Mouse (Mus musculus): Measurements from ENCODE around the gene Diexf. TPM values are rescaled to one million over a fixed set of nuclear protein-coding genes. Genes with fewer than 3 reads are reported as not detected.
A peak's percentile ranks its signal among the peaks of the same experiment; 100 is the strongest.

The Diexf gene
- polyA plus RNA-seq, 1 experiment from 2014 or later: 10.2 TPM

DNA sequence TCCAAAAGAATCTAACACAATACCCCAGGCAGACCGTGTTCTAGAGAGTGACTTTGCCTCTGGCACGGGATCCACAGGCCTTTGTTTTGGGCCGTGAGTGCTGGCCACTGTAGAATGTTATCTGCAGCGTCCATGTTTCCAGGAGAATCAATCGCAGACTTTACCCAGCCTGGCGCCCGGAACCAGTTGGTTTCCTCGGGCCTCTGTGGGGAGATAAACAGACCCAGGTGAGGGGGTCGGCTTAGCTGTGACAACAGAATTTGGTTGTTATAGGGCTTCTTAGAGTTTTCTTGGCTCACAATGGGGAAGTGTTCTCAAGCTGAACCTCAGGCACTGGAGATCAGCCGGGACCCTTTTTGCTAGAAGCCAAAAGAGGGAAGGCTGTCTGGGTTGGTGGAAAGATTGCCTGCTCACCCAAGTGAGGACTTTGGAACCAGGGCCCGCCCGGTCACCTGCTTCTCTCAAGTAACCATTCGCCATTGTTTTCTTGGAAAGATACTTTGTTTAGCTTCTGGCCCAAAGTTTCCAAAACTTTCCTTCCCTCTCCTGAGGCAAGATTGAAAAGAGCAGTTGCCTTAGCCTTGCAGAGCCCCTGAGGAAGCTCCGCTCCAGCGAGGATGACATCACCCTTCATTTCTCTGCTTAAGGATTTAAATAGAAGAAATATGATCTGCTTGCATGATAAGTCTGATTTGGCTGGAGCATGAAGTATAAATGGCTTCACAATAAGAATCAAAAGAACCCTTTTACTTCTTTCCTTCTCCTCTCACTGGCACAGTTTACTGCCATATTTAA lies 26.4 kb upstream of the Diexf start:
- Histone ChIP-seq H3K36me3 (replicated peaks) (no peaks in the 10 kb centered on the region), H3K9me3 (no peaks in the 10 kb centered on the region), H3K27ac (no peak overlapping the region), H3K27me3 (ENCODE audit: poor library complexity, severe bottlenecking) (peaks cover 55% of the 10 kb centered on the region), H3K4me3 (no peak overlapping the region), H3K4me1 (peaks cover 39% of the 10 kb centered on the region)
- WGBS: 77% methylated on average over 15 of the region's 15 CpGs
- no peak for DNase-seq (ENCODE audit: extremely low spot score, low spot score)

DNA sequence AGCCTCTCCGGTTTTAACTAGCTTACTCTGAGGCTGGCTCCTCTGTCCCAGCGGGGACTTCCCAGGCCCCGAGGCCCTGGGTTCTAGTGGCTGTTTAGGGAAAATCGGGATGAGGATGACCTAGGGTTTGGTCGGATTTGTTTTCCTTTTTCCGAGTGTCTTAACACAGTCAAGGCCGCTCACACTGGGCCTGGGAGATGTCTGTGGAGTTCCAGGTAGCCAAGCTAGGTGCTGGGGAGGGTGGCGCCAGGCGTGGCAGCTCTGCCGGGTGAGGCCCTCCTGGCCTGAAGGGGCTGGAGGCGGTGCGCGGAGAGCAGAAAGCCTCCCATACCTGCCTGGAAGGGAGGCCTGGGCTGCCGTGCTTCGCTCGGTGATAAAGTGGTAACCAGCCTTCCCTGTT lies 23.5 kb upstream of the Diexf start:
- H3K4me3 ChIP-seq: peak overlapping the region; percentile 50
- H3K27me3 ChIP-seq (ENCODE audit: poor library complexity, severe bottlenecking): peaks cover 72% of the 10 kb centered on the region
- H3K27ac ChIP-seq: no peak overlapping the region; the same call in 1 of the 2 replicates
- peaks cover 19% of the 10 kb centered on the region for H3K4me1 ChIP-seq
- WGBS: 16% methylated on average over 16 of the region's 16 CpGs
- no peaks in the 10 kb centered on the region for H3K9me3 ChIP-seq
- DNase-seq (ENCODE audit: extremely low spot score, low spot score): no peak
- H3K36me3 ChIP-seq (replicated peaks): no peaks in the 10 kb centered on the region

DNA sequence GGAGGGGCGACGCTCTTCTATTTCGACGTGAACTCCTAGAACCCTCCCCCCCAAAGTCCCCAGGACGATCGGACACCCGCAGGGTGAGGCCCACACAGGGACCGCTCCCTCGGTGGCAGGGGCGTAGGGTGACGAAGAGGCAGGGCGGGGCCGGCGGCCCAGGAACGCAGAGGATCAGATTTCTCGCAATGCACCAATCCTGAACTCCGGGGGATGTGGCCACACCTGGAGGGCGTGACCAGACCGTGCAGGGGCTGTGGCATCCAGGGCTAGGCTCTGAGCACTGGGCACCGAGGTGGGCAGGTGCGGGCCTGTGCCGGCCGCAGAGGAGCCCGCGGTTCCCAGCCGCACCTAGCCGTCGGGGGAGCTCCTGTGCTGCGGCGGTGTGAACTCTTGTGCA lies 22.8 kb upstream of the Diexf start, which contains the start of gene Irf6:
Irf6 (plus strand) TSS at position 240 of the 400 bp plus-strand sequence.
- WGBS: under 1% methylated on average over 30 of the region's 30 CpGs
- peak within 1 kb of the TSS; percentile 20; the same call in 1 of the 2 replicates for H3K27ac ChIP-seq

DNA sequence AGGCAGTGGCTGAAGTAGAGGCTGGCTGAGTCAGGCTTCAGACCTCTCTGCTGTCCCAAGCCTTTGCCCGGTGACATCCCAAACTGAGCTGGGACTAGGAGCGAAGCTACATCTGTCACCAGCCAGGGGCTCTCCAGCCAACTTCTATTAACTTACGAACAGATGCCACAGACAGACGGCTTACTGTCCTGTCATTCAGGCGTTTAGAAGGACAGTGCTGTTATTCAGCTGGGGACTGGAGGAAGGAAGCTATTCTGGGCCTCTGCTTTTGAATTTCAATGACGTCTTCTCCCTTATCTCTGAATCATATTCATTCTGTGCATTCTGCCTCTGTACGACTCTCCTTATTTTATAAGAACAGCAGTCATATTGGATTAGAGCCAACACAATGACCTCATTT lies 21.1 kb upstream of the Diexf start:
- no peak overlapping the region for H3K27ac ChIP-seq
- H3K4me1 ChIP-seq: peaks cover 15% of the 10 kb centered on the region
- H3K27me3 ChIP-seq (ENCODE audit: poor library complexity, severe bottlenecking): peaks cover 65% of the 10 kb centered on the region
- H3K9me3 ChIP-seq: no peaks in the 10 kb centered on the region
- no peak for DNase-seq (ENCODE audit: extremely low spot score, low spot score)
- H3K36me3 ChIP-seq (replicated peaks): no peaks in the 10 kb centered on the region
- 61% methylated on average over 7 of the region's 7 CpGs for WGBS
- H3K4me3 ChIP-seq: no peak overlapping the region

More for the DNA sequence above, 22.8 kb upstream of the Diexf start, which contains the start of gene Irf6:
- Histone ChIP-seq H3K36me3 (replicated peaks) (no peaks in the 10 kb centered on the region), H3K4me1 (peaks cover 19% of the 10 kb centered on the region), H3K4me3 (peak within 1 kb of the TSS; percentile 50), H3K9me3 (no peaks in the 10 kb centered on the region), H3K27me3 (ENCODE audit: poor library complexity, severe bottlenecking) (peaks cover 70% of the 10 kb centered on the region)
- peak; percentile 47 for DNase-seq (ENCODE audit: extremely low spot score, low spot score)

DNA sequence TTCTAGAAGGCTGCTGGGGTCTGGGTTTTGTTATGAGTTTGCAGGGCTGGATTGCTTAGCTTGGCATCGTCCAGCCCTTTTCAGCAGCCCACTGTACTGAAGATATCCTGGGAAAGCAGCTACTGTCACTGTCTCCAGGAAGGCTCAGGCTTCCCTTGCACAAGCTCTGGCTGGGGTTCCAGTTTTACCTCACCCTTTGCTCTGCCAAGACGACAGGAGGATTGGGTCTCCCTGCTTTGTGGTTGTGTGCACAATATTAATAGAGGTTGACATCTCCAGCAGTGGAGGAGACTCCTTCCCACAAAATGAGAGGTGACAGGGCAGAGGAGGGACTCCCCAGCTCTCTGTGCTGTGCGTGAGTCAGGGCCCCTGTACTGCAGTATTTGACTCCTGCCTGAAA lies 19.2 kb upstream of the Diexf start:
- no peak for DNase-seq (ENCODE audit: extremely low spot score, low spot score)
- Histone ChIP-seq H3K9me3 (no peaks in the 10 kb centered on the region), H3K36me3 (replicated peaks) (no peaks in the 10 kb centered on the region), H3K27me3 (ENCODE audit: poor library complexity, severe bottlenecking) (peaks cover 47% of the 10 kb centered on the region), H3K4me3 (no peak overlapping the region), H3K27ac (no peak overlapping the region), H3K4me1 (peaks cover 15% of the 10 kb centered on the region)
- WGBS: 68% methylated on average over 3 of the region's 3 CpGs

DNA sequence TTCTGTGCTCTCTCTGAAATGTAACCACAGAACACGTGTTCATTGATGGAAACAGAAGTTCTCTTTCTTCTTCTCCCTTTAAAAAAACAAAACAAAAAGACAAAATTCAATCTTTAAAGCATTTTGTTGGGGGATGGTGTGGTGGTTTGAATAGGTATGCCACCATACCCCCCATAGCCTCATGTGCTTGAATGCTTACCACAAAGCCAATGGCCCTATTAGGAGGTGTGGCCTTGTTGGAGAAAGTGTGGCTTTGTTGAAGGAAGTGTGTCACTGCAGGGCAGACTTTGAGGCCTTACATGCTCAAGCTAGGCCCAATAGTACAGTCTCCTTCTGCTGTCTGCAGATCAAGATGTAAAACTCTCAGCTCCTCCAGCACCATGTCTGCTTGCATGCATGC lies 16.3 kb upstream of the Diexf start:
- DNase-seq (ENCODE audit: extremely low spot score, low spot score): no peak

DNA sequence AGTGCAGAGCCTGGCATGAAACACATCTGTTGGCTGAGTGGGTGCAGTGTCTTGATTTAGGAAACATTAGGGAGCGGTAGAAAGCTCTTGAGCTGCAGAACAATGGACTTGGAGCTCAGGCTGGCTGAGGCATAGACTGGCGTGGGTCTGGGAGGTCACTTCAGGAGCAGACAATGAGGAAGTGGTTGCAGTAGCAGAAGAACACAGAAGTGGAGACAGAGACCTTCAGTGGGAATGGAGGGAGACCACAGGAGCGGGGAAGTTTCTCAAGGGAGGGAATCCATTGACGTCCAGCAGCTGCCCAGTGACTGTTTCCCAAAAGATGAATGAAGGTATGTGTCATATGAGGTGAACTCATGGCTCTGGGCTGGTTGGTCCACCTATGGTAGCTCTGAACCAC lies 15.0 kb upstream of the Diexf start:
- Histone ChIP-seq H3K4me3 (no peak overlapping the region), H3K4me1 (0 out of 2 replicates have a peak, but pooled peaks cover 6% of the 10 kb centered on the region), H3K36me3 (replicated peaks) (no peaks in the 10 kb centered on the region), H3K9me3 (no peaks in the 10 kb centered on the region), H3K27ac (no peak overlapping the region), H3K27me3 (ENCODE audit: poor library complexity, severe bottlenecking) (0 out of 2 replicates have a peak, but pooled peaks cover 8% of the 10 kb centered on the region)
- WGBS: 84% methylated on average over 4 of the region's 4 CpGs
- no peak for DNase-seq (ENCODE audit: extremely low spot score, low spot score)

More for the DNA sequence above, 16.3 kb upstream of the Diexf start:
- no peaks in the 10 kb centered on the region for H3K4me1 ChIP-seq
- H3K27ac ChIP-seq: no peak overlapping the region
- H3K36me3 ChIP-seq (replicated peaks): no peaks in the 10 kb centered on the region
- WGBS: 86% methylated on average over 1 of the region's 1 CpGs
- no peak overlapping the region for H3K4me3 ChIP-seq
- H3K27me3 ChIP-seq (ENCODE audit: poor library complexity, severe bottlenecking): peaks cover 19% of the 10 kb centered on the region
- no peaks in the 10 kb centered on the region for H3K9me3 ChIP-seq

DNA sequence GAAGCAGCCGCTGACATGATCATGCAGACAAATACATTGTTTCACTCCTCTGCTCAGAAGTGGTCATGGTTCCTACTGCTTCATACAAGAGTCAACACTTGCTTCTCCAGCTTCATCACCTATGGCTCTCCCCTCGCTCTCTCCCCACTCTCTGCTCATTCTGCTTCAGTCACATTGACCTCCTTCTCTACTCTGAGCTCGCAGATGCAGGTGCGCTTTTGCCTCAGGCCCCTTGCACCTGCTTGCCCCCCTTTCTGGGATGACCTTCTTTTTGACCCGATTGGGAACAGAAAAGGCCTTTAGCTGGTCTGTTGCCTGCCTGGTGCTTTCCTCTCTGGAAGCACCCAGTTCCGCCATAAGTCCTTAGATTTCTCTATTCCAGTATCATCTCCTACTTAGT lies 14.4 kb upstream of the Diexf start:
- 88% methylated on average over 6 of the region's 6 CpGs for WGBS

DNA sequence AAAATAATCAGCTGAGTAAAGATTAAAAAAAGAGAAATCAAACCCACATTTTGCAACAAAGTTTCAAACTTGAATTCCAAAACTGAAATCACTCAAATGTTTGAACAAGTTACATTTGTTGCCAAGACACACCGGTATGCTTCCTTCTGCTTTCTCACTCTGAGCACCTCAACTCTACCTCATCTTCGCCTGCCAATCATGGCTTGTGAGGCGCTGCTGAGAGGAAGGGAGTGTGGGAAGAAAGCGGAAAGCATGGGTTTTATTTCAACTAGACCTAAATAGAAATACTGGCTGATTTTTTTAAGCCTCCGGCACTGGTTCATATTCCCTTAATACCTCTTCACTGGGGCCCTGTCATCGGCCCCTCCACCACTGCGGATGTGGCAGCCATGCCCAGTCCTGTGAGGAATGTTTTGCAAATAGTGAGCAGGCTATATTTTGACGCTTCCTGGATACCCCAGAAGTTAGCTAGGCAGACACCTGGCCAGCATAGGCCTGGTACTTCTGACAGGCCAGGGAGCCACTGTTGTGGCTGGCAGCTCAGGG lies 12.5 kb upstream of the Diexf start:
- Histone ChIP-seq H3K27me3 (ENCODE audit: poor library complexity, severe bottlenecking) (no peaks in the 10 kb centered on the region), H3K4me3 (no peak overlapping the region), H3K27ac (no peak overlapping the region), H3K36me3 (replicated peaks) (no peaks in the 10 kb centered on the region), H3K9me3 (no peaks in the 10 kb centered on the region), H3K4me1 (0 out of 2 replicates have a peak, but pooled peaks cover 12% of the 10 kb centered on the region)
- 90% methylated on average over 8 of the region's 8 CpGs for WGBS
- no peak for DNase-seq (ENCODE audit: extremely low spot score, low spot score)

More for the DNA sequence above, 14.4 kb upstream of the Diexf start:
- Histone ChIP-seq H3K27ac (no peak overlapping the region), H3K9me3 (no peaks in the 10 kb centered on the region), H3K27me3 (ENCODE audit: poor library complexity, severe bottlenecking) (0 out of 2 replicates have a peak, but pooled peaks cover 6% of the 10 kb centered on the region), H3K36me3 (replicated peaks) (no peaks in the 10 kb centered on the region), H3K4me1 (0 out of 2 replicates have a peak, but pooled peaks cover 6% of the 10 kb centered on the region), H3K4me3 (no peak overlapping the region)
- no peak for DNase-seq (ENCODE audit: extremely low spot score, low spot score)

DNA sequence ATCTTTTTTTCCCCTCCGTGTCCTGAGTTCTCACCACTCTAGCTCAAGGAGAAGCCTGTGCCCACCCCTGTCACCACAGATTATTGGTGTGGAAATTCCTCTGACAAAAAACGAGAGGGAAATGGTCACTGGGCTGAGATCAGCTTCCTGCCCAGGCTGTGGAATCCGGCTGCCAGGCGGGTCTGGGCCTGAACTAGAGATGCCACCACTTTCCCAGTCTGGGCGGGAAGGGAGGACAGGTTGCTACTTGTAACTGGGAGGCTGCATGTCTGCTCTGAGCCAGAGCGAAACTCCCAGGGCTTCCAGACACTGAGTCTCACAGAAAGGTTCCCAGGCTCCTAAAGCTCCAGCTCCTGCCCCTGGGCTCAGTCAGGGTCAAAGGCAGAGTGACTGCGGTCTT lies 11.0 kb upstream of the Diexf start:
- H3K27ac ChIP-seq: no peak overlapping the region
- no peak for DNase-seq (ENCODE audit: extremely low spot score, low spot score)
- WGBS: 80% methylated on average over 7 of the region's 7 CpGs

DNA sequence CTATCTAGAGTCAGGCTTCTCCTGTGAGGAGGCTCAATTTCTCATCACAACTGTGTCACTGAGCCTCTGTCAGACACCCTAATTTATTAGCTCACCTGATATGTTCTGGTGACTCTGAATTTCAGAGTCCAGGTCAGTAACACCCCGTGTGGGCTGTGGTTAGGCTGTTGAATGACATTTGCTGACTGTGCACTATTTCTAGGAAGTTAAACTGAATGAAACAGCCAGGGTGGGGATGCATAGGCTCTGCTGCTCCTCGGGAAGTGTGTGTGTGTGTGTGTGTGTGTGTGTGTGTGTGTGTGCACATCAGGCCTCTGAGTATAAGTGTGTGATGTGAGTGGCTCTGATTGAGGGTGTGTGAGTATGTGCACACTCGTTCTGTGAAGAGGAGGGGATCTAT lies 8.6 kb upstream of the Diexf start:
- H3K27ac ChIP-seq: no peak overlapping the region
- no peak for DNase-seq (ENCODE audit: extremely low spot score, low spot score)
- WGBS: 64% methylated on average over 3 of the region's 3 CpGs
- H3K27me3 ChIP-seq (ENCODE audit: poor library complexity, severe bottlenecking): no peaks in the 10 kb centered on the region
- no peaks in the 10 kb centered on the region for H3K9me3 ChIP-seq
- H3K36me3 ChIP-seq (replicated peaks): no peaks in the 10 kb centered on the region
- H3K4me1 ChIP-seq: 0 out of 2 replicates have a peak, but pooled peaks cover 12% of the 10 kb centered on the region
- no peak overlapping the region for H3K4me3 ChIP-seq

More for the DNA sequence above, 11.0 kb upstream of the Diexf start:
- 0 out of 2 replicates have a peak, but pooled peaks cover 12% of the 10 kb centered on the region for H3K4me1 ChIP-seq
- no peaks in the 10 kb centered on the region for H3K36me3 ChIP-seq (replicated peaks)
- H3K27me3 ChIP-seq (ENCODE audit: poor library complexity, severe bottlenecking): no peaks in the 10 kb centered on the region
- H3K4me3 ChIP-seq: no peak overlapping the region
- no peaks in the 10 kb centered on the region for H3K9me3 ChIP-seq

DNA sequence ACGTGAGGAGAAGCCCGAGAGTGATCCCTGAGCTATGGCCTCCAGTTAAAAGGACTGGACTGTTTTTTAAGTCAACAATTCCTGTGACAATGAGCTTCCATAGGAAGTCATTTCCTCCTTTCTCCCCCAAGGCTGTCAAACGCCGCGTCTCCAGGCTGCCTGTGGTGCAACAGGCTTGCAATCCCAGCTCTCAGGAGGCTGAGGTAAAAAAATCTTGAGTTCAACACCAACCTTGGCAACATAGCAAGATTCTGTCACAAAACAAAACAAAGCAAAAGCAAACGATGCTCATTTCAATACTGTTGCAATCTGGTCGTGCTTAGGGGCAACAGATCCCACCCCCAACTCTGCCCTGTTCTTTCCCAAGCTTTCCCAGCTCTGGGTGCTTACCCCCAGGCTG lies 8.0 kb upstream of the Diexf start:
- Histone ChIP-seq H3K9me3 (no peaks in the 10 kb centered on the region), H3K27ac (no peak overlapping the region), H3K4me1 (0 out of 2 replicates have a peak, but pooled peaks cover 12% of the 10 kb centered on the region), H3K4me3 (no peak overlapping the region), H3K36me3 (replicated peaks) (no peaks in the 10 kb centered on the region), H3K27me3 (ENCODE audit: poor library complexity, severe bottlenecking) (no peaks in the 10 kb centered on the region)
- no peak for DNase-seq (ENCODE audit: extremely low spot score, low spot score)
- WGBS: 63% methylated on average over 7 of the region's 7 CpGs

DNA sequence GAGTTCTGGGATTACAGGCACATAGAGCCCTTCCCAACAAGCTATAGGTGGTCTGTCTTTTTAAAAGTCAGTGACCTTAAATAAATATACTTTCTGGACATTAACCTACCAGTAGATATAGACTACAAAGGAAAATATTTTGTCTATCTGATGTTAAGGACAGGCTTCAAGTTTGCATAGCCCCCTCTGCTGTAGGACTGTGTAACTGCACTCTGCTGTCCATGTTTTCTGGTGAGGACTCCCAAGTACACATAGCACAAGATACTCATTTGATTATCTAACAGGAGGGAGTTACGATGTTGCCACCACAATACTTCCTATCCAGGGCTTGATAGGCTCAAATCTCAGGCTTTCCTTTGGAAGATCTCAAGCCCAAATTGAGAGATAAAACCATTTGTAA lies 3.7 kb upstream of the Diexf start:
- WGBS: 93% methylated on average over 1 of the region's 1 CpGs

More for the DNA sequence above, 3.7 kb upstream of the Diexf start:
- Histone ChIP-seq H3K9me3 (no peaks in the 10 kb centered on the region), H3K27ac (no peak overlapping the region), H3K4me3 (no peak overlapping the region), H3K27me3 (ENCODE audit: poor library complexity, severe bottlenecking) (no peaks in the 10 kb centered on the region), H3K4me1 (peaks cover 19% of the 10 kb centered on the region), H3K36me3 (replicated peaks) (no peaks in the 10 kb centered on the region)
- DNase-seq (ENCODE audit: extremely low spot score, low spot score): no peak
